Mouse (Mus musculus) CH12.LX (cell line): ENCODE measurements around the gene Tbccd1.

Experiments used
- CTCF ChIP-seq, 2 experiments: IDR thresholded peaks in 1 of 2; conservative IDR thresholded peaks in 1 of 2; 2 replicates each; pipeline ENCODE4 v1.5.1; 2011 to 2012; ENCODE audit warnings: low read depth in 2 of 2, low read length in 2 of 2, improper control_type of control experiment in 1 of 2, inconsistent platforms in 1 of 2, mild to moderate bottlenecking in 1 of 2, moderate library complexity in 1 of 2
- EP300 ChIP-seq: IDR thresholded peaks from 2 replicates; pipeline ENCODE4 v1.6.1; 2011; ENCODE audit warnings: low read length, improper control_type of control experiment
- GABPA ChIP-seq: IDR thresholded peaks from 2 replicates; pipeline ENCODE4 v1.6.1; 2012; ENCODE audit warnings: low read depth, low read length, improper control_type of control experiment, inconsistent platforms; ENCODE audit not compliant: insufficient replicate concordance
- KAT2A ChIP-seq: IDR thresholded peaks from 2 replicates; pipeline ENCODE4 v1.6.1; 2012; ENCODE audit warnings: low read length, improper control_type of control experiment, inconsistent platforms; ENCODE audit not compliant: insufficient replicate concordance
- MAX ChIP-seq: IDR thresholded peaks from 2 replicates; pipeline ENCODE4 v1.6.1; 2011; ENCODE audit warnings: low read length, improper control_type of control experiment
- POLR2A ChIP-seq: IDR thresholded peaks from 2 replicates; pipeline ENCODE4 v1.6.1; 2011; ENCODE audit warnings: low read depth, mild to moderate bottlenecking, improper control_type of control experiment, low read length
- RCOR1 ChIP-seq: conservative IDR thresholded peaks from 2 replicates; pipeline ENCODE4 v1.6.1; 2012; ENCODE audit warnings: low read depth, mild to moderate bottlenecking, inconsistent platforms, low read length, improper control_type of control experiment

- no peak for TF ChIP-seq RCOR1
- TF ChIP-seq CTCF (conservative IDR thresholded peaks at IDR 0.05 in 1 of 2, IDR thresholded peaks at IDR 0.05 in 1 of 2; ENCODE audit: low read depth in 2 of 2, low read length in 2 of 2) = no peak
- TF ChIP-seq MAX = no peak
- TF ChIP-seq POLR2A = no peak
- no peak for TF ChIP-seq EP300
- TF ChIP-seq GABPA = no peak
- TF ChIP-seq KAT2A = no peak
Measured at GRCm38 (mm10) chr16:22856773-22857172, 696 bp downstream of the Tbccd1 start.
